Mouse (Mus musculus): ENCODE measurements around the gene Lima1.

GRCm38 (mm10) chr15:99791003-99791402, 84.3 kb downstream of the Lima1 start:
- TF ChIP-seq MAFK (IDR thresholded peaks at IDR 0.05; ENCODE audit: insufficient read depth, low read depth, low read length) (no peak), ZC3H11A (IDR thresholded peaks at IDR 0.05; ENCODE audit: borderline replicate concordance, low read depth, low read length) (no peak), CHD2 (IDR thresholded peaks at IDR 0.05; ENCODE audit: low read depth, low read length) (no peak), HCFC1 (IDR thresholded peaks at IDR 0.05; ENCODE audit: borderline replicate concordance, insufficient read depth, low read length) (no peak), ZNF384 (IDR thresholded peaks at IDR 0.05; ENCODE audit: low read depth, low read length) (no peak)
